Mouse (Mus musculus): ENCODE measurements around the gene Cgnl1.
"Not testable (repeated sequence)": the region's sequence is repeated elsewhere in the genome, so short reads cannot be mapped to it uniquely, and the experiment has no call there.

Cgnl1 gene

GRCm38 (mm10) chr9:71625961-71626360, 145.4 kb downstream of the Cgnl1 start:
- no peak for DNase-seq (ENCODE audit: low read depth in 2 of 2, low spot score in 2 of 2)

- peak; percentile 28 to 45 for DNase-seq (ENCODE audit: low read depth in 2 of 2, low spot score in 2 of 2)
Observed at GRCm38 (mm10) chr9:71624793-71625495, 146.5 kb downstream of the Cgnl1 start.

GRCm38 (mm10) chr9:71623871-71624569, 147.4 kb downstream of the Cgnl1 start:
- DNase-seq (ENCODE audit: low read depth in 2 of 2, low spot score in 2 of 2): no peak

- no peak for DNase-seq (ENCODE audit: low read depth in 2 of 2, low spot score in 2 of 2)
Observed at GRCm38 (mm10) chr9:71622593-71622992, 148.8 kb downstream of the Cgnl1 start.

GRCm38 (mm10) chr9:71621968-71622367, 149.4 kb downstream of the Cgnl1 start:
- no peak for DNase-seq (ENCODE audit: low read depth in 2 of 2, low spot score in 2 of 2)

GRCm38 (mm10) chr9:71620116-71620515, 151.3 kb downstream of the Cgnl1 start:
- not testable (repeated sequence) for DNase-seq (ENCODE audit: low read depth in 2 of 2, low spot score in 2 of 2)

- DNase-seq (ENCODE audit: low read depth in 2 of 2, low spot score in 2 of 2): peak; percentile 25 to 52
Observed at GRCm38 (mm10) chr9:71617363-71617762, 154.0 kb downstream of the Cgnl1 start.

GRCm38 (mm10) chr9:71616185-71616584, 155.2 kb downstream of the Cgnl1 start:
- DNase-seq (ENCODE audit: low read depth in 2 of 2, low spot score in 2 of 2): peak; percentile 59 to 64

GRCm38 (mm10) chr9:71614643-71615042, 156.8 kb downstream of the Cgnl1 start:
- DNase-seq (ENCODE audit: low read depth in 2 of 2, low spot score in 2 of 2): peak; percentile 19 to 37

- DNase-seq (ENCODE audit: low read depth in 2 of 2, low spot score in 2 of 2): no peak
Observed at GRCm38 (mm10) chr9:71612981-71613380, 158.4 kb downstream of the Cgnl1 start.

- no peak for DNase-seq (ENCODE audit: low read depth in 2 of 2, low spot score in 2 of 2)
Observed at GRCm38 (mm10) chr9:71611876-71612275, 159.5 kb downstream of the Cgnl1 start.

GRCm38 (mm10) chr9:71609010-71609409, 162.4 kb downstream of the Cgnl1 start:
- no peak for DNase-seq (ENCODE audit: low read depth in 2 of 2, low spot score in 2 of 2)

- no peak for DNase-seq (ENCODE audit: low read depth in 2 of 2, low spot score in 2 of 2)
Observed at GRCm38 (mm10) chr9:71606296-71607057, 164.9 kb downstream of the Cgnl1 start.

- no peak for DNase-seq (ENCODE audit: low read depth in 2 of 2, low spot score in 2 of 2)
Observed at GRCm38 (mm10) chr9:71604914-71605635, 166.3 kb downstream of the Cgnl1 start.

GRCm38 (mm10) chr9:71599861-71600260, 171.5 kb downstream of the Cgnl1 start:
- DNase-seq (ENCODE audit: low read depth in 2 of 2, low spot score in 2 of 2): no peak

GRCm38 (mm10) chr9:71596888-71597287, 174.5 kb downstream of the Cgnl1 start:
- no peak for DNase-seq (ENCODE audit: low read depth in 2 of 2, low spot score in 2 of 2)

- DNase-seq (ENCODE audit: low read depth in 2 of 2, low spot score in 2 of 2): no peak
Observed at GRCm38 (mm10) chr9:71592577-71593285, 178.7 kb downstream of the Cgnl1 start.

- peak; percentile 74 to 86 for DNase-seq (ENCODE audit: low read depth in 2 of 2, low spot score in 2 of 2)
Observed at GRCm38 (mm10) chr9:71591938-71592548, 179.4 kb downstream of the Cgnl1 start, which contains the start of gene Myzap. Myzap (minus strand) TSS chr9:71592360.

- DNase-seq (ENCODE audit: low read depth in 2 of 2, low spot score in 2 of 2): no peak
Observed at GRCm38 (mm10) chr9:71591106-71591505, 180.3 kb downstream of the Cgnl1 start.

GRCm38 (mm10) chr9:71589771-71590170, 181.6 kb downstream of the Cgnl1 start:
- no peak for DNase-seq (ENCODE audit: low read depth in 2 of 2, low spot score in 2 of 2)
